Mouse (Mus musculus): ENCODE results near the gene Rab11fip4. TPM values are rescaled to one million over a fixed set of nuclear protein-coding genes. Genes with fewer than 3 reads are reported as not detected.

The Rab11fip4 gene
- total RNA-seq, 2 experiments from 2014 or later = 200 to 210 TPM

- DNase-seq (ENCODE audit: low spot score in 2 of 2) = no peak
- intact Hi-C loops (cut with DNase I) = no loop called here
These were observed 127.9 kb downstream of the Rab11fip4 start for GRCm38 (mm10) chr11:79718829-79719346.

- no peak for DNase-seq (ENCODE audit: low spot score in 2 of 2)
- intact Hi-C loops (cut with DNase I) = no loop called here
These were observed 129.7 kb downstream of the Rab11fip4 start for GRCm38 (mm10) chr11:79720737-79721136.

GRCm38 (mm10) chr11:79722811-79723210, 131.8 kb downstream of the Rab11fip4 start:
- DNase-seq (ENCODE audit: low spot score in 2 of 2) = no peak
- intact Hi-C loops (cut with DNase I) = no loop called here

- intact Hi-C loops (cut with DNase I) = no loop called here
These were observed 134.0 kb downstream of the Rab11fip4 start for GRCm38 (mm10) chr11:79725005-79725404.

GRCm38 (mm10) chr11:79729231-79730047, 138.4 kb downstream of the Rab11fip4 start:
- intact Hi-C loops (cut with DNase I) = no loop called here
- peak in 1 of 2 experiments; percentile 64 for DNase-seq (ENCODE audit: low spot score in 2 of 2)

More at GRCm38 (mm10) chr11:79725005-79725404, 134.0 kb downstream of the Rab11fip4 start:
- no peak for DNase-seq (ENCODE audit: low spot score in 2 of 2)

- no peak for DNase-seq (ENCODE audit: low spot score in 2 of 2)
- intact Hi-C loops (cut with DNase I) = no loop called here
These were observed 139.4 kb downstream of the Rab11fip4 start for GRCm38 (mm10) chr11:79730462-79730861.

GRCm38 (mm10) chr11:79731476-79731875, 140.5 kb downstream of the Rab11fip4 start:
- DNase-seq (ENCODE audit: low spot score in 2 of 2) = no peak
- intact Hi-C loops (cut with DNase I) = no loop called here

GRCm38 (mm10) chr11:79733013-79733412, 142.0 kb downstream of the Rab11fip4 start:
- intact Hi-C loops (cut with DNase I) = no loop called here
- no peak for DNase-seq (ENCODE audit: low spot score in 2 of 2)

- peak in 1 of 2 experiments; percentile 75 for DNase-seq (ENCODE audit: low spot score in 2 of 2)
- intact Hi-C loops (cut with DNase I) = no loop called here
These were observed 145.4 kb downstream of the Rab11fip4 start for GRCm38 (mm10) chr11:79736232-79737006.

GRCm38 (mm10) chr11:79737126-79737697, 146.2 kb downstream of the Rab11fip4 start:
- no peak for DNase-seq (ENCODE audit: low spot score in 2 of 2)
- intact Hi-C loops (cut with DNase I) = no loop called here

- intact Hi-C loops (cut with DNase I) = no loop called here
- no peak for DNase-seq (ENCODE audit: low spot score in 2 of 2)
These were observed 147.0 kb downstream of the Rab11fip4 start for GRCm38 (mm10) chr11:79737865-79738502.

- peak; percentile 14 to 20 for DNase-seq (ENCODE audit: low spot score in 2 of 2)
- intact Hi-C loops (cut with DNase I) = no loop called here
These were observed 147.9 kb downstream of the Rab11fip4 start for GRCm38 (mm10) chr11:79738725-79739558.

- no peak for DNase-seq (ENCODE audit: low spot score in 2 of 2)
- intact Hi-C loops (cut with DNase I) = no loop called here
These were observed 149.9 kb downstream of the Rab11fip4 start for GRCm38 (mm10) chr11:79740740-79741512.

- intact Hi-C loops (cut with DNase I) = no loop called here
These were observed 155.6 kb downstream of the Rab11fip4 start for GRCm38 (mm10) chr11:79746552-79747102.

More at GRCm38 (mm10) chr11:79746552-79747102, 155.6 kb downstream of the Rab11fip4 start:
- no peak for DNase-seq (ENCODE audit: low spot score in 2 of 2)

All from left cerebral cortex, postnatal 14 days (tissue).